Mouse (Mus musculus) heart, embryonic 16.5 days (tissue): ENCODE data around the gene Rgs10. TPM values are rescaled to one million over a fixed set of nuclear protein-coding genes. Genes with fewer than 3 reads are reported as not detected.

Experiments used
- polyA plus RNA-seq: library from polyadenylated mRNA; unstranded; fragments of >200 nt; fragmentation: Nextera tagmentation; extraction: Ambion mirVana; gene quantifications from 2 replicates; pipeline ENCODE4 v1.2.1, GENCODE M21; 2015

The Rgs10 gene
- polyA plus RNA-seq, 1 experiment from 2014 or later: 11.6 TPM

Other genes starting within 250 kb of the Rgs10 start
- gene Cox6a2, start 212.4 kb downstream of the Rgs10 start, polyA plus RNA-seq: 1,071 and 1,148 TPM in 2 replicates
- gene Armc5, start 181.4 kb downstream of the Rgs10 start, polyA plus RNA-seq: 12.8 and 13.8 TPM in 2 replicates
- gene 9130023H24Rik, start 180.7 kb downstream of the Rgs10 start, polyA plus RNA-seq: 4.9 and 6.8 TPM in 2 replicates
- gene Tgfb1i1, start 171.9 kb downstream of the Rgs10 start, polyA plus RNA-seq: 161 and 168 TPM in 2 replicates
- 0.11 TPM in 1 of 2 replicates, not detected in the other for gene Slc5a2, start 153.1 kb downstream of the Rgs10 start, polyA plus RNA-seq
- gene BC017158, start 120.6 kb downstream of the Rgs10 start, polyA plus RNA-seq: 14.2 and 15.9 TPM in 2 replicates
- 16.5 and 16.6 TPM in 2 replicates for gene Tial1, start 43.0 kb upstream of the Rgs10 start, polyA plus RNA-seq
- gene Bag3, start 104.9 kb upstream of the Rgs10 start, polyA plus RNA-seq: 22.7 and 25.9 TPM in 2 replicates
- gene Inpp5f, start 192.6 kb upstream of the Rgs10 start, polyA plus RNA-seq: 10.0 and 10.3 TPM in 2 replicates